20 mouse cellular contexts compared by ENCODE assay signal in genomic region chr17:3328820-3329219, GRCm38 (mm10). TPM values are rescaled to one million over a fixed set of nuclear protein-coding genes. Genes with fewer than 3 reads are reported as not detected.
DNase-seq lines count a peak whose midpoint lies in the region; ATAC-seq and TF ChIP-seq lines count a peak whose summit lies in the region.
"Had no signal": no experiment of that assay in that cellular context is flagged by ENCODE, and none has a peak within 500 bp of the region (broad histone marks: within the 10 kb centered on the region; RNA-seq: fewer than 3 reads in every experiment).

No protein-coding gene starts in this region.

- no peaks in the 10 kb centered on the region for H3K27me3 ChIP-seq in forebrain, embryonic 15.5 days
- H3K27me3 ChIP-seq in forebrain, embryonic 12.5 days, result peaks cover 47% of the 10 kb centered on the region
- no peaks in the 10 kb centered on the region for H3K27me3 ChIP-seq in limb, embryonic 13.5 days
- peaks cover 35% of the 10 kb centered on the region for H3K27me3 ChIP-seq in limb, embryonic 10.5 days (ENCODE audit: low read depth, poor library complexity, severe bottlenecking)
- H3K27me3 ChIP-seq in forebrain, postnatal 0 days (ENCODE audit: insufficient read depth, low read length), result no peaks in the 10 kb centered on the region
- H3K27me3 ChIP-seq in liver, embryonic 12.5 days (replicated peaks), result peaks cover 44% of the 10 kb centered on the region
- H3K27me3 ChIP-seq: embryonic facial prominence, embryonic 12.5 days; intestine, embryonic 15.5 days had no signal

- WGBS in forebrain, embryonic 15.5 days, result 67% methylated on average over 4 of the region's 4 CpGs
- WGBS in forebrain, embryonic 12.5 days, result 83% methylated on average over 4 of the region's 4 CpGs
- 83% methylated on average over 4 of the region's 4 CpGs for WGBS in limb, embryonic 13.5 days
- WGBS in limb, embryonic 10.5 days, result 85% methylated on average over 4 of the region's 4 CpGs
- WGBS in forebrain, postnatal 0 days, result 52% methylated on average over 4 of the region's 4 CpGs
- 66% methylated on average over 4 of the region's 4 CpGs for WGBS in lung, adult 2 months
- WGBS in liver, embryonic 12.5 days (ENCODE audit: insufficient replicate concordance), result 38% methylated on average over 4 of the region's 4 CpGs

- no peaks in the 10 kb centered on the region for H3K9me3 ChIP-seq in forebrain, embryonic 15.5 days
- H3K9me3 ChIP-seq in forebrain, embryonic 12.5 days, result no peaks in the 10 kb centered on the region
- no peaks in the 10 kb centered on the region for H3K9me3 ChIP-seq in limb, embryonic 13.5 days
- no peaks in the 10 kb centered on the region for H3K9me3 ChIP-seq in limb, embryonic 10.5 days (replicated peaks)
- H3K9me3 ChIP-seq in forebrain, postnatal 0 days (ENCODE audit: low read length), result no peaks in the 10 kb centered on the region
- H3K9me3 ChIP-seq in liver, embryonic 12.5 days (replicated peaks), result no peaks in the 10 kb centered on the region
- H3K9me3 ChIP-seq: embryonic facial prominence, embryonic 12.5 days; heart, embryonic 12.5 days; intestine, embryonic 15.5 days had no signal

- no peak for DNase-seq in limb, embryonic 10.5 days (ENCODE audit: low spot score)
- peak; percentile 54 for DNase-seq in forebrain, postnatal 0 days
- no peak for DNase-seq in lung, adult 2 months
- DNase-seq: adrenal gland, adult 2 months; adrenal gland, postnatal 25 days; cerebellum, adult 11 months; cerebellum, adult 8-10 months; cerebellum, postnatal 14 days; embryo, embryonic 11 days; gastrocnemius, postnatal 10 days; heart, adult 2 months had no signal

- H3K4me2 ChIP-seq in forebrain, embryonic 15.5 days (replicated peaks), result peak overlapping the region; percentile 77
- H3K4me2 ChIP-seq in forebrain, embryonic 12.5 days, result no peak overlapping the region
- H3K4me2 ChIP-seq in limb, embryonic 13.5 days (replicated peaks), result 0 out of 2 replicates have a peak overlapping the region, but pooled peaks have one; percentile 10
- H3K4me2 ChIP-seq in forebrain, postnatal 0 days (ENCODE audit: low read depth), result peak overlapping the region; percentile 80
- H3K4me2 ChIP-seq in liver, embryonic 12.5 days, result no peak overlapping the region
- H3K4me2 ChIP-seq: heart, embryonic 12.5 days; hindbrain, embryonic 14.5 days; intestine, embryonic 15.5 days had no signal

- TF ChIP-seq CTCF in forebrain, postnatal 0 days (IDR thresholded peaks at IDR 0.05; ENCODE audit: low read depth), result no peak
- no peak for TF ChIP-seq CTCF in lung, adult 2 months (IDR thresholded peaks at IDR 0.05; ENCODE audit: insufficient read depth, low read length)

- H3K9ac ChIP-seq in forebrain, embryonic 15.5 days (replicated peaks), result no peak overlapping the region
- no peak overlapping the region for H3K9ac ChIP-seq in forebrain, embryonic 12.5 days
- H3K9ac ChIP-seq in limb, embryonic 13.5 days, result no peak overlapping the region
- no peak overlapping the region for H3K9ac ChIP-seq in forebrain, postnatal 0 days
- no peak overlapping the region for H3K9ac ChIP-seq in liver, embryonic 12.5 days
- H3K9ac ChIP-seq: embryonic facial prominence, embryonic 12.5 days; heart, embryonic 12.5 days; hindbrain, embryonic 14.5 days; intestine, embryonic 15.5 days had no signal

- no peaks in the 10 kb centered on the region for H3K36me3 ChIP-seq in forebrain, embryonic 15.5 days
- H3K36me3 ChIP-seq in forebrain, embryonic 12.5 days (replicated peaks), result no peaks in the 10 kb centered on the region
- H3K36me3 ChIP-seq in limb, embryonic 13.5 days, result peaks cover 4% of the 10 kb centered on the region; the same call in 1 of the 2 replicates
- H3K36me3 ChIP-seq in limb, embryonic 10.5 days, result no peaks in the 10 kb centered on the region
- no peaks in the 10 kb centered on the region for H3K36me3 ChIP-seq in forebrain, postnatal 0 days (ENCODE audit: insufficient read depth)
- no peaks in the 10 kb centered on the region for H3K36me3 ChIP-seq in liver, embryonic 12.5 days
- H3K36me3 ChIP-seq: embryonic facial prominence, embryonic 12.5 days; heart, embryonic 12.5 days; hindbrain, embryonic 10.5 days; intestine, embryonic 15.5 days had no signal

- ATAC-seq in forebrain, embryonic 15.5 days (replicated peaks), result peak; percentile 73
- ATAC-seq in forebrain, embryonic 12.5 days (ENCODE audit: low FRiP score), result no peak
- no peak for ATAC-seq in limb, embryonic 13.5 days (ENCODE audit: low FRiP score, low read depth)
- ATAC-seq in forebrain, postnatal 0 days, result peak; percentile 72
- ATAC-seq in liver, embryonic 12.5 days, result no peak
- ATAC-seq: intestine, embryonic 15.5 days had no signal

- H3K4me3 ChIP-seq in forebrain, embryonic 15.5 days, result peak overlapping the region; percentile 65
- no peak overlapping the region for H3K4me3 ChIP-seq in forebrain, embryonic 12.5 days (replicated peaks)
- peak overlapping the region; percentile 1; the same call in 1 of the 2 replicates for H3K4me3 ChIP-seq in limb, embryonic 13.5 days
- no peak overlapping the region for H3K4me3 ChIP-seq in limb, embryonic 10.5 days
- no peak overlapping the region for H3K4me3 ChIP-seq in forebrain, postnatal 0 days (ENCODE audit: low read depth, low read length)
- no peak overlapping the region for H3K4me3 ChIP-seq in lung, adult 2 months (replicated peaks; ENCODE audit: extremely low read depth, low read depth, low read length)
- H3K4me3 ChIP-seq in liver, embryonic 12.5 days, result no peak overlapping the region
- H3K4me3 ChIP-seq: embryonic facial prominence, embryonic 12.5 days; heart, adult 2 months; heart, embryonic 12.5 days; hindbrain, embryonic 10.5 days; intestine, embryonic 15.5 days had no signal

- no peak for TF ChIP-seq POLR2A in lung, adult 2 months (IDR thresholded peaks at IDR 0.05; ENCODE audit: borderline replicate concordance, extremely low read depth, low read depth, low read length)

- peaks cover 47% of the 10 kb centered on the region for H3K4me1 ChIP-seq in forebrain, embryonic 15.5 days
- H3K4me1 ChIP-seq in forebrain, embryonic 12.5 days, result peaks cover 17% of the 10 kb centered on the region
- H3K4me1 ChIP-seq in limb, embryonic 13.5 days, result peaks cover 51% of the 10 kb centered on the region
- H3K4me1 ChIP-seq in limb, embryonic 10.5 days, result peaks cover 31% of the 10 kb centered on the region
- 0 out of 2 replicates have a peak, but pooled peaks cover 21% of the 10 kb centered on the region for H3K4me1 ChIP-seq in forebrain, postnatal 0 days (ENCODE audit: insufficient read depth)
- H3K4me1 ChIP-seq in lung, adult 2 months (ENCODE audit: control insufficient read depth, insufficient read depth, low read length), result peaks cover 3% of the 10 kb centered on the region; the same call in 1 of the 2 replicates
- peaks cover 12% of the 10 kb centered on the region for H3K4me1 ChIP-seq in liver, embryonic 12.5 days

- H3K27ac ChIP-seq in forebrain, embryonic 15.5 days (replicated peaks), result peak overlapping the region; percentile 78
- H3K27ac ChIP-seq in forebrain, embryonic 12.5 days, result no peak overlapping the region
- H3K27ac ChIP-seq in limb, embryonic 13.5 days, result no peak overlapping the region
- no peak overlapping the region for H3K27ac ChIP-seq in limb, embryonic 10.5 days
- peak overlapping the region; percentile 82 for H3K27ac ChIP-seq in forebrain, postnatal 0 days (ENCODE audit: low read depth, low read length)
- H3K27ac ChIP-seq in liver, embryonic 12.5 days, result no peak overlapping the region
- H3K27ac ChIP-seq: embryonic facial prominence, embryonic 12.5 days; heart, adult 2 months; hindbrain, embryonic 10.5 days; hindbrain, embryonic 14.5 days; intestine, embryonic 15.5 days had no signal

RNA-seq across cellular contexts. Expression of gene Tiam2, which starts 2.4 kb away (rescaled TPM):
- polyA plus RNA-seq in forebrain, embryonic 15.5 days (2015; fragmentation: Nextera tagmentation; extraction: Ambion mirVana), result 119 and 122 TPM in 2 replicates
- 14.5 and 15.4 TPM in 2 replicates for polyA plus RNA-seq in forebrain, embryonic 12.5 days (2016; fragmentation: Nextera tagmentation; extraction: Ambion mirVana)
- polyA plus RNA-seq in limb, embryonic 13.5 days (2015; fragmentation: Nextera tagmentation; extraction: Ambion mirVana), result 25.7 and 29.3 TPM in 2 replicates
- 4.2 and 6.3 TPM in 2 replicates for polyA plus RNA-seq in limb, embryonic 10.5 days (2016; fragmentation: Nextera tagmentation; extraction: Ambion mirVana)
- 71.5 and 96.0 TPM in 2 replicates for total RNA-seq in forebrain, postnatal 0 days (2014; rRNA removed)
- 26.3 and 26.4 TPM in 2 replicates for polyA plus RNA-seq in forebrain, postnatal 0 days (2015; fragmentation: Nextera tagmentation; extraction: Ambion mirVana)
- 0.80 and 1.3 TPM in 2 replicates for polyA plus RNA-seq in lung, adult 2 months (2012; rRNA removed)
- polyA plus RNA-seq in liver, embryonic 12.5 days (2016; fragmentation: Nextera tagmentation; extraction: Ambion mirVana), result 1.3 and 1.6 TPM in 2 replicates

Comparison
In these comparisons a context has a peak if more than half of its experiments do, and no peak if none do; other contexts are left out.
1. ATAC-seq: peak in forebrain, embryonic 15.5 days (single experiment) and forebrain, postnatal 0 days (single experiment); none in forebrain, embryonic 12.5 days (single experiment), limb, embryonic 13.5 days (single experiment) and liver, embryonic 12.5 days (single experiment).
2. H3K27ac ChIP-seq: peak in forebrain, embryonic 15.5 days (single experiment) and forebrain, postnatal 0 days (single experiment); none in forebrain, embryonic 12.5 days (single experiment), limb, embryonic 13.5 days (single experiment), limb, embryonic 10.5 days (single experiment) and liver, embryonic 12.5 days (single experiment).
3. H3K4me2 ChIP-seq: peak in forebrain, embryonic 15.5 days (single experiment), limb, embryonic 13.5 days (single experiment) and forebrain, postnatal 0 days (single experiment); none in forebrain, embryonic 12.5 days (single experiment) and liver, embryonic 12.5 days (single experiment).
4. H3K4me3 ChIP-seq: peak in forebrain, embryonic 15.5 days (single experiment) and limb, embryonic 13.5 days (single experiment); none in forebrain, embryonic 12.5 days (single experiment), limb, embryonic 10.5 days (single experiment), forebrain, postnatal 0 days (single experiment), lung, adult 2 months (single experiment) and liver, embryonic 12.5 days (single experiment).